Mouse (Mus musculus) left cerebral cortex, postnatal 4 days (tissue): ENCODE data around the gene Lmbrd2. TPM values are rescaled to one million over a fixed set of nuclear protein-coding genes. Genes with fewer than 3 reads are reported as not detected.
A peak's percentile ranks its signal among the peaks of the same experiment; 100 is the strongest.

ENCODE experiments used
- DNase-seq: peaks from one replicate; pipeline ENCODE4 v3.0.0-alpha.2; 2022
- intact Hi-C: fragments of 180-260 bp; cut with DNase I; formaldehyde crosslinking; loops from one replicate; pipeline ENCODE4 v1.15.1; 2025
- total RNA-seq, 2 experiments: library from RNA; stranded (reverse); gene quantifications; 2 replicates each; pipeline ENCODE4 v1.2.3; 2021

Gene Lmbrd2
- 10 to 100 TPM; 52.2 to 52.6 TPM for total RNA-seq

GRCm38 (mm10) chr15:9140252-9140680, at the start of gene Lmbrd2:
Gene Lmbrd2 (plus strand): TSS chr15:9140550.
- peak; percentile 99 for DNase-seq
- intact Hi-C loops: no loop called here

GRCm38 (mm10) chr15:9090662-9091061, 49.7 kb upstream of the Lmbrd2 start:
- intact Hi-C loops: no loop called here

GRCm38 (mm10) chr15:9093598-9094365, 46.6 kb upstream of the Lmbrd2 start:
- DNase-seq: no peak
- intact Hi-C loops: no loop called here

More at GRCm38 (mm10) chr15:9090662-9091061, 49.7 kb upstream of the Lmbrd2 start:
- no peak for DNase-seq

GRCm38 (mm10) chr15:9094366-9094750, 46.0 kb upstream of the Lmbrd2 start:
- DNase-seq: peak; percentile 64
- intact Hi-C loops: no loop called here

- no peak for DNase-seq
- intact Hi-C loops: no loop called here
Measured at GRCm38 (mm10) chr15:9096865-9097264, 43.5 kb upstream of the Lmbrd2 start.

- intact Hi-C loops: no loop called here
- DNase-seq: no peak
Measured at GRCm38 (mm10) chr15:9100446-9101077, 39.8 kb upstream of the Lmbrd2 start.

- intact Hi-C loops: no loop called here
- no peak for DNase-seq
Measured at GRCm38 (mm10) chr15:9106303-9107074, 33.9 kb upstream of the Lmbrd2 start.

- DNase-seq: no peak
Measured at GRCm38 (mm10) chr15:9110526-9111347, 29.6 kb upstream of the Lmbrd2 start.

GRCm38 (mm10) chr15:9111648-9112047, 28.7 kb upstream of the Lmbrd2 start:
- intact Hi-C loops: no loop called here
- DNase-seq: no peak

More at GRCm38 (mm10) chr15:9110526-9111347, 29.6 kb upstream of the Lmbrd2 start:
- intact Hi-C loops: no loop called here

- DNase-seq: no peak
- intact Hi-C loops: no loop called here
Measured at GRCm38 (mm10) chr15:9113556-9113955, 26.8 kb upstream of the Lmbrd2 start.

GRCm38 (mm10) chr15:9114131-9114530, 26.2 kb upstream of the Lmbrd2 start:
- no peak for DNase-seq
- intact Hi-C loops: no loop called here

GRCm38 (mm10) chr15:9114599-9114998, 25.8 kb upstream of the Lmbrd2 start:
- intact Hi-C loops: no loop called here
- no peak for DNase-seq

GRCm38 (mm10) chr15:9118852-9119251, 21.5 kb upstream of the Lmbrd2 start:
- DNase-seq: no peak
- intact Hi-C loops: no loop called here

- peak; percentile 30 for DNase-seq
- intact Hi-C loops: no loop called here
Measured at GRCm38 (mm10) chr15:9120081-9120480, 20.3 kb upstream of the Lmbrd2 start.

GRCm38 (mm10) chr15:9122989-9123388, 17.4 kb upstream of the Lmbrd2 start:
- DNase-seq: no peak
- intact Hi-C loops: no loop called here

- intact Hi-C loops: no loop called here
- DNase-seq: no peak
Measured at GRCm38 (mm10) chr15:9124856-9125255, 15.5 kb upstream of the Lmbrd2 start.

GRCm38 (mm10) chr15:9127051-9127791, 13.1 kb upstream of the Lmbrd2 start:
- DNase-seq: no peak
- intact Hi-C loops: no loop called here

GRCm38 (mm10) chr15:9130772-9131498, 9.4 kb upstream of the Lmbrd2 start:
- no peak for DNase-seq
- intact Hi-C loops: no loop called here

- no peak for DNase-seq
- intact Hi-C loops: no loop called here
Measured at GRCm38 (mm10) chr15:9131499-9131888, 8.9 kb upstream of the Lmbrd2 start.
